Mouse (Mus musculus) kidney, postnatal 14 days (tissue): ENCODE measurements around the gene Fgf5.

ENCODE experiments used
- DNase-seq: peaks from one replicate; pipeline ENCODE4 v3.0.0; 2022; ENCODE audit warnings: mixed read lengths

Gene Fgf5

DNA sequence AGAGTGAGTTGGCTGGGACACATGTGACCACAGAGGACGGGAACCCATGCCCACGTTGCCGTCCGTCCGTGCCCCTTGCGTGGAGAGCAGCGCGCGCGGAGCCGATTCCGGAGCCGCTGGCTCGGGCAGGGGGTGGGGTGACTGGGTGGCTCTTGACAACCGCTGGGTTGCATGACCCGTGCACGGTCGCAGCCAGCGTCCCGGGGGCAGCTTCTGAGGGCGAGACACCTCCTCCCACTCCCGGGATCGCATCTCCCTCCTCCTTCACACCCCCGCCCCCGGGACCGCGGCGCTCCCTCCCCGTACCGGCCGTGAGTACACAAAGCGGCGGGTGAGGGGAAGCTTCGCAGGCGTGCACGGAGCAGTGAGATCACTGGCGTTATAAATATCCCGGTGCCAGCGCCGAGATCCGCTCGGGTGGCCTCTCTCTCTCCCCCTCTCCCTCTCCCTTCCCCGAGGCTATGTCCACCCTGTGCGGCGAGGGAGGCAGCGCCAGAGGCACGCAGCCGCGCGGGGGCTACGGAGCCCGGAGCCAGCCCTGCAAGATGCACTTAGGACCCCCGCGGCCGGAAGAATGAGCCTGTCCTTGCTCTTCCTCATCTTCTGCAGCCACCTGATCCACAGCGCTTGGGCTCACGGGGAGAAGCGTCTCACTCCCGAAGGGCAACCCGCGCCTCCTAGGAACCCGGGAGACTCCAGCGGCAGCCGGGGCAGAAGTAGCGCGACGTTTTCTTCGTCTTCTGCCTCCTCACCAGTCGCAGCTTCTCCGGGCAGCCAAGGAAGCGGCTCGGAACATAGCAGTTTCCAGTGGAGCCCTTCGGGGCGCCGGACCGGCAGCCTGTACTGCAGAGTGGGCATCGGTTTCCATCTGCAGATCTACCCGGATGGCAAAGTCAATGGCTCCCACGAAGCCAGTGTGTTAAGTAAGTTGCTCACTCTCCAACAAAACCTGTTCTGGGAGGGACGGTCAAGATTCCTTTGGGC lies at the start of gene Fgf5:
Fgf5 (plus strand) TSS at position 347 of the 984 bp plus-strand sequence.
- peak; percentile 18 for DNase-seq

DNA sequence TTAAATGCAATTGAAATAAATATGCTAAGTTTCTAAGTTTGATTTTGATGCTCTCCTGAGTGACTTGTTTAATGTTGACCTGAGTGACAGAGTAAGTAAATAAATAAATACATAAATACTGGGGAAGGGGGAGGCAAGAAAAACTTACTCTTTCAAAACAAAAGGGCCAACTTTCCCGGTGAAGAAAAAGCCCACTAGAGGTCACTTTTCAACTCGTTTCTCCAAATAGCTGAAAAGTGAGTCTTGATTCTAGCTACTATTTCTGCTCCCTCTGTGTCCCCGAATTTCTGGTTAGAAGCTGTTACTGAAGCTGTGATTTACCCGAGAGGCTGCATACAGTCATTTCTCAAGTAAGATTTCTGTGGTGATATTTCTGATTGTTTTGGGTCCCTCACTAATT lies 41.5 kb upstream of the Fgf5 start:
- DNase-seq = no peak

DNA sequence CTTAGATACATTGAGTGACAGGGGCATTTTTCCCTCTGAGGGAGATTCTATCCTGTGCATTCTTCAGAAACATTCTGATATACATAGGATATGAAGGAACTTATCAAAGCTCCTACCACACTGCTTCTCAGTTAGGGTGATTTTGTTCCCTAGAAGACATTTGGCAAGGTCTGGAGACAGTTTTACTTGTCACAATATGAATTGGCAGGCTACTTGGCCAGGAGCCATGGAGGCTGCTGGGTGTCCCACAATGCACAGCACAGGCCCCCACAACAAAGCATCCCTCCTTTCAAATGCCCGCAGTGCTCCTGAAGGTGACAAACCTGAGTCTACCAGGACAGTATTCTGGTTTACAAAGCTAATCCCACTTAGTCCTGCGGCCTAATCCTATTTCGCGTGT lies 32.0 kb upstream of the Fgf5 start:
- no peak for DNase-seq

GRCm38 (mm10) chr5:98226710-98227109 lies 27.3 kb upstream of the Fgf5 start:
- no peak for DNase-seq

- no peak for DNase-seq
Measured at GRCm38 (mm10) chr5:98229456-98229855, 24.5 kb upstream of the Fgf5 start.

DNA sequence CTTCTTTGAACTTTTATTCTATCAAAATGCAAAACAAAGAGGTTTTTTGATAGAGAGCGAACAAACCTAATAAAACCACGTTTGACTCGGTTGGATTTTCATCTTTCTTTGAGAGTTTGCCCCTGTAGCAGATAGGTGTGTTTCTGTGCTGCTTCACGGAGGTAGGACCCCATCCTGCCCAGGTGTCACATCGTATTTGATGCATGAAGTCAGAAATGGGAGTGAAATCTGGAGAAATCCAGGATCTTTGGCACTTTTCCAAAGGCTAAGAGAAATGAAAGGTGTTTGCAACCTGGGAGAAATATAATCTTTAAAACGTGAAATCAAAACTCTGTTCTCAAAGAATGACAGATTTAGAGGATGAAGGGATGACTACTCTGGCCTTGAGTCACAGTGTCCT lies 15.5 kb upstream of the Fgf5 start:
- no peak for DNase-seq

- DNase-seq = no peak
Measured at GRCm38 (mm10) chr5:98241322-98241829, 12.6 kb upstream of the Fgf5 start.

GRCm38 (mm10) chr5:98245303-98245702 lies 8.7 kb upstream of the Fgf5 start:
- no peak for DNase-seq

GRCm38 (mm10) chr5:98245976-98246375 lies 8.0 kb upstream of the Fgf5 start:
- no peak for DNase-seq

GRCm38 (mm10) chr5:98246826-98247225 lies 7.2 kb upstream of the Fgf5 start:
- DNase-seq = no peak

DNA sequence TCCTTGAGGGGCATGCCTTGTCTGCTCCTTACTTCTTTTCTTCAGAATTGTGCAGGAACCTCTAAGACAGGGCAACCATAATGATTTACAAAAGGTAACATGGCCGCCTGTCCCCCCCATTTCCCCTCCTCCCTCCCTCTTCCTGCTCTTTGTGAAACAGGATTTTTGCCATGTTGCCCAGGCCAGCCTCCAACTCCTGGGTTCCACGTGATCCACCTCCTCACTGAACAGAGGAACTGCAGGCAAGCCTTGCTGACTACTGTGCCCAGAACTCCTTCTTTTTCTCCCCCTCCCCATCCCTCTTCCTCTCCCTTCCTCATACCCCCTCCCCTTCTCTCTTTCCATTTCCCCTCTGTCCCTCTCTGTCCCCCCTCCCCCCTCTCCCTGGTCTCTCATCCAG lies 6.5 kb upstream of the Fgf5 start:
- no peak for DNase-seq

DNA sequence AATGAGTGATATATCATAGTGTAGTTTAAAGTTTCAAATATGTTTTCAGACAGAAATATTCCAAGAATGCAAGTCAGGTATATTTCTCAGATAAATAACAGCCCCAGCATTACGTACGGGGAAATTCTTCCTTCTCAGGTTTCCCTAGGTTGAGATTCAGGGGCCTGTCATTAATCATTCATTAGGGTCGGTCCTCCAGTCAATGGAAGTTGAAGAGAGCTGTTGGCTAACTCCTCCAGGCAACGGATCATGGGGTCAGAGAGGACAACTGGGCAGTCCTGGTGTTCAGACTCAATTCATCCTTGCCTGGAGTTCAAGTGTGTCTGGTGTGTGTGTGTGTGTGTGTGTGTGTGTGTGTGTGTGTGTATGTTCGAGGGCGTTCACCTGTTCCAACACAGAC lies 837 bp upstream of the Fgf5 start:
- no peak for DNase-seq

GRCm38 (mm10) chr5:98255176-98255575 lies 1.2 kb downstream of the Fgf5 start:
- DNase-seq = no peak

DNA sequence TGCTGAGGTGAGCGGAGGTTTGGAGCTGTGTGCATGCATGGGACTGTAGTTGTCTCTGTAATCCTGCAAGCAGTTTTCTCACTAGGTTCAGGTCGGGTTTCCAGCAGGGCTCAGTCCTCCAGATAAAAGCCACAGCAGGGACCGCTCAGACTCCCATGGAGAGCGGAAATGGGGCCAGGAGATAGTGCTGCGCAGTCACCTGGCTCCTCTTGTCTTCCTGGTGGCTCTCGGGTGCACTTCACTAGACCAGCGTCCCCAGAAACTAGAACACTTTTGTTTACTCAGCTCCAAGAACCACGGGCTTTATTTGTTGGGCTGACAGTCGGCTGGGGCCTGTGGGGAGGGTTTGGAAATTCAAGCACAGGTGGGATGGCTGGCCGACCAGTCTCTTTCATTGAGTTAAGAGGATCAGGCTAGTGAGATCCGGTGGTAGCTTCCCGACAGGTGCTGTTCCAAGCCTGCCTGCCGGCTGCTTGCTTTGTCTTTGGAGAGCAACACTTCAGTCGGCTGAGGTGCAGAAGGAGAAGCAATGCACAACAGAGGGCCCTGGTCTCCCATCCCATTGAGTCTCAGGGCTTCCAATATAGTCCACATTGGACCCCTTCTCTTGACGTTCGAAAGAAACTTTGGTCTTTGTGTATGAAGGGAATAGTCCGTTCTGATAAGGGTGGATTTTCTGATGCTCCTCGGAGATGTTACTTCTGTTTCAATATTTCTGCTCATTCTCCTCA lies 1.9 kb downstream of the Fgf5 start:
- DNase-seq = no peak

DNA sequence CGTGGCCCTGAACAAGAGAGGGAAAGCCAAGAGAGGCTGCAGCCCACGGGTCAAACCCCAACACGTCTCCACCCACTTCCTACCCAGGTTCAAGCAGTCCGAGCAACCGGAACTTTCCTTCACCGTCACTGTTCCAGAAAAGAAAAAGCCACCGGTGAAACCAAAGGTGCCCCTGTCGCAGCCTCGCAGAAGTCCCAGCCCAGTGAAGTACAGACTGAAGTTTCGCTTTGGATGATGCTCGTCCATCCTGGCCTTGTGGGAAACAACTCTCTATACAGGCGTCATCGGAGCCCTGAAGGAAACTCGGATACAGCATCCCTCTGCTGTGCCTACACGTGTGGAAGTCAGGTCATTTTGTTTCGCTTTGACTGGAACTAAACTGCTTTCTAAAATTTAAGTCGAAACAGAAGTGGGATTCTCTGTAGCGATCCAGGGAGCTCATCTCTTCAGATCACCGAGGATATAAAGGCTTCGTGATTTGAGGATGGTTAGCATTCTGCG lies 21.4 kb downstream of the Fgf5 start:
- no peak for DNase-seq

DNA sequence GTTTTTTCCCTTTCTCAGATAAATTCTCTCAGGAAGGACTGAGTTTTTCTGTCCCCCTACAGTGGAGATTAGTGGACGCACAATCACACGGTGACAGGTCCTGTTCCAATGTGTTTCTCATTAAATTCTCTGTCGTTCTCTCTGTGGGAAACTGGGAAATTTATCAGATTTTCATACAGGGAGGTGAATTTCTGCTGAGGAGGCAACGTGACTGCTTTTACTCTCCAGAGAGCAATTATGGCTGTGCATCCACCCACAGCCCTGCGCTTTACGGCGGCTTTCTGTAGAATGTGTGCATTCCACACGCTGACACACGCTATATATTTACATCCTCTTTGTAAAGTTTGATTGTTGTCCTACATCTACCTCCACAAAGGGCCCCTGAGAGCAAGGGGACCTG lies 28.0 kb downstream of the Fgf5 start:
- DNase-seq = no peak

GRCm38 (mm10) chr5:98283696-98284478 lies 29.9 kb downstream of the Fgf5 start:
- DNase-seq = no peak

DNA sequence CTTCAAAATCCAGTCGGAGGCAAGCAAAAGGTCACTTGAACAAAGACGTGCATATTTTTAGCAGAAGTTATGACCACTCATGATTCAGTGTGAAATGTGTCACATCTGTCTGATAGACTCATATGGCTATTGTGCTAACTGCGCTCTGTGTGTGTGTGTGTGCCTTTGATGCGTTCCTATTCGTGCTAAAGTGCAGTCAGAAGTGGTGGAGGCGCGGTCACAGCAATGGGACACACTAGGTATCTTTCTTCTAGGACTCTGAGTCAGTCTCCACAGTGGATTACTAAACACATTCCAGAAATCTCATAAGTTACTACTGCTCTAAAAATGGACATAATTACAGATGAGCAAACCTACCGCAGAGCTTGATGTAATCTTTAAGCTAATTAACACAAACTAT lies 36.7 kb downstream of the Fgf5 start:
- DNase-seq = no peak

DNA sequence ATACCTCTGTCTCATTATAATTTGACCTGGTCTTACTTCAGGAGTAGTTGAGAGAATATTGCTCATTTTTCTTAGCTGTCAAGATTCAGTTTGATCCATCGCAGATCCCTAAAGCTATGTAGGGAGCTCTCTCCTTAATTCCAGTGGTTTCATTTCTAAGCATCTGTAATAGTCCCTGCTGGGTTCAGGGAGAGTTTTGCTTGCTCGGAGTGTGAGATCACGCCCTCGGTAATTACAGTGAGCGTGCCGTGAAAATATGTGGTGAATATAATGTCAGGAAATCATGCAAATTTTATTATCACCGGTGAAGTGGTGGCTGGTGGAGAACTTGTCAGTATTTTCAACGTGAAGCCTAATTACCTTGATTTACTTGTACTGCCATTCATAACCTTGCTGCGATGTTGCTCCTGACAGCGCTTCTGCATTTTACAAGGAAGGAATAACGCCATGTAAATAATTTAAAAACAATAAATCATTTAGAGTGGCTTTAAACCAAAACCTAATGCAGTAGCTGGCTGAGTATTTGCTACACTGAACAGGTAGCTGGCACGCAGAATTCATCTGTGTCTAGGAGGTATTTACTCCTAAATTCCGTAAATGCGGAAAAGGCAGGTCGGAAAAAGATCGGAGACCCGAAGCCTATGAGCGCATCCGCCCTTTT lies 38.5 kb downstream of the Fgf5 start:
- DNase-seq = no peak

DNA sequence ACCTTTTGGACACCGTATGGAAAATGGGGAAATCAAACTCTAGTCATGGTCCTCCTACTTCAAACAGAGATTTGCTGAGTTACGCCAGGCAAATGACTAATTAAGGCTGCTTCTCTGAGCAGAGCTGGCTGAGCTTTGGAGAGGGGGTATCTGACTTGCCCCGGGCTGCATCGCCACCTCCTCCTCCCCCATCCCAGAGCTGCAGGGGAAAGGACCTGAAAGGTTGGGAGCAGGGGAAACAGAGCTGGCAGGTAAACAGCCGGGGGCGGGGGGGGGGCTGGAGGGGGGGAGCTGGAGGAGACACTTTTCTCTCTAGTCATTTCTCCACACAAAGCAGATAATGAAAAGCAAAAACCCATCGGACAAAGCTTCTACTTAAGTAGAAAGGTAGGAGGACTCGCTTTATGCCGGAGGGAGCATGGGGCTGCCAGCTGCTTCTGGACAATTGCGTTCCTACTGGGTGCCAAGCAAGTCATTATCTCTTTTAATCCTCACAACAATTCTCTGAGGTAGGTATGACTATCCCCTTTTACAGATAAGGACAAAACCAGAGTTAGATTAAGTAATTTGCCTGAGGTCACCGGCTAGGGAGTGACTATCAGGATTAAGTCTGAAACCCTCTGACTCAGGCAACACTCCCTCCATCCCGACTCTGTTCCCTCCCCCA lies 39.2 kb downstream of the Fgf5 start:
- no peak for DNase-seq

DNA sequence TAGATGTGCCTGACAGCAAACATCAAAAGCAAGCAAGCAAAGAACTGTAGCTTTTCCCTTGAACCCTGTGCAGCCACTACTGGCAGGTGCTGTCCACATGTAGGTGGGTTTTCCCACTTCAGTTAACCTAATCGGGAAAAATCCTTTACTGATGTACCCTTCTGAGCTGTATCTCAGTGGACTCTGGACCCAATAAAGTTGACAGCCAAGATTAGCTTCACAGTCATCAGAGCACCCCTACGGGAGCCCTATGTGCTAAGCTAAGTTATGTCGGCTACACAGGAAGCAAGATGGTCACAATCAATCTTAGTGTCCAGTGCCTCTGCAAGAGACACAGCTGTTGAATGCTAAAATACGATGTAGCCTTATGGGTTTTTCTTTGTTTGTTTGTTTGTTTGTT lies 46.1 kb downstream of the Fgf5 start:
- DNase-seq = no peak

- no peak for DNase-seq
Measured at GRCm38 (mm10) chr5:98305673-98306072, 51.7 kb downstream of the Fgf5 start.
